Mouse (Mus musculus) limb, embryonic 13.5 days (tissue): ENCODE measurements around the gene Mak. TPM values are rescaled to one million over a fixed set of nuclear protein-coding genes. Genes with fewer than 3 reads are reported as not detected.

ENCODE experiments used
- ATAC-seq: fragments of 200-750 bp; cut with Nextera tagmentation; 2 replicates; pipeline ENCODE4 v1.8.0; 2017; ENCODE audit warnings: low read depth, moderate number of reproducible peaks, moderate TSS enrichment; ENCODE audit not compliant: low FRiP score
- H3K27ac ChIP-seq: fragments of 300-500 bp; sonication (generic); 2 replicates; pipeline ENCODE4 v1.5.1; 2015; ENCODE audit warnings: inconsistent platforms, mild to moderate bottlenecking, moderate library complexity
- H3K27me3 ChIP-seq: fragments of 300-500 bp; sonication (generic); 2 replicates; pipeline ENCODE4 v1.6.1; 2015; ENCODE audit warnings: mild to moderate bottlenecking, inconsistent platforms
- H3K36me3 ChIP-seq: fragments of 300-500 bp; sonication (generic); 2 replicates; pipeline ENCODE4 v1.6.1; 2015; ENCODE audit warnings: inconsistent platforms, mild to moderate bottlenecking, moderate library complexity
- H3K4me1 ChIP-seq: fragments of 300-500 bp; sonication (generic); 2 replicates; pipeline ENCODE4 v1.6.1; 2015; ENCODE audit warnings: inconsistent platforms
- H3K4me2 ChIP-seq: fragments of 300-500 bp; sonication (generic); replicated peaks from 2 replicates; pipeline ENCODE4 v1.6.1; 2015; ENCODE audit warnings: inconsistent platforms, mild to moderate bottlenecking, moderate library complexity
- H3K4me3 ChIP-seq: fragments of 300-500 bp; sonication (generic); 2 replicates; pipeline ENCODE4 v1.5.1; 2015; ENCODE audit warnings: moderate library complexity, mild to moderate bottlenecking, inconsistent platforms
- H3K9ac ChIP-seq: fragments of 300-500 bp; sonication (generic); 2 replicates; pipeline ENCODE4 v1.6.1; 2015; ENCODE audit warnings: mild to moderate bottlenecking, inconsistent platforms
- H3K9me3 ChIP-seq: fragments of 300-500 bp; sonication (generic); 2 replicates; pipeline ENCODE4 v1.6.1; 2016; ENCODE audit warnings: inconsistent platforms
- WGBS: fragments of 180-500 bp; shearing (Covaris S2); methylation state at CpG from one replicate; pipeline ENCODE4 v1.1.7; 2015; 5-methylcytosine and 5-hydroxymethylcytosine counted together
- polyA plus RNA-seq: library from polyadenylated mRNA; unstranded; fragments of >200 nt; fragmentation: Nextera tagmentation; extraction: Ambion mirVana; gene quantifications from 2 replicates; pipeline ENCODE4 v1.2.1, GENCODE M21; 2015

Mak gene
- polyA plus RNA-seq, 1 experiment from 2014 or later, result 0.55 TPM

- no peaks in the 10 kb centered on the region for H3K4me1 ChIP-seq
- no peak overlapping the region for H3K4me3 ChIP-seq
- no peaks in the 10 kb centered on the region for H3K27me3 ChIP-seq
- 75% methylated on average over 16 of the region's 16 CpGs for WGBS
- no peaks in the 10 kb centered on the region for H3K36me3 ChIP-seq
- H3K9me3 ChIP-seq, result no peaks in the 10 kb centered on the region
- H3K9ac ChIP-seq, result no peak overlapping the region
- H3K27ac ChIP-seq, result no peak overlapping the region
- no peak for ATAC-seq
- H3K4me2 ChIP-seq, result no peak overlapping the region
These were observed 18.0 kb upstream of the Mak start for GRCm38 (mm10) chr13:41097324-41098058.

GRCm38 (mm10) chr13:41094160-41094559, 14.7 kb upstream of the Mak start:
- no peak overlapping the region for H3K9ac ChIP-seq
- H3K4me3 ChIP-seq, result no peak overlapping the region
- H3K4me2 ChIP-seq, result no peak overlapping the region
- H3K27ac ChIP-seq, result no peak overlapping the region
- WGBS, result 79% methylated on average over 10 of the region's 10 CpGs
- ATAC-seq, result no peak
- no peaks in the 10 kb centered on the region for H3K9me3 ChIP-seq
- H3K36me3 ChIP-seq, result no peaks in the 10 kb centered on the region
- H3K27me3 ChIP-seq, result peaks cover 12% of the 10 kb centered on the region; the same call in 1 of the 2 replicates
- H3K4me1 ChIP-seq, result no peaks in the 10 kb centered on the region

DNA sequence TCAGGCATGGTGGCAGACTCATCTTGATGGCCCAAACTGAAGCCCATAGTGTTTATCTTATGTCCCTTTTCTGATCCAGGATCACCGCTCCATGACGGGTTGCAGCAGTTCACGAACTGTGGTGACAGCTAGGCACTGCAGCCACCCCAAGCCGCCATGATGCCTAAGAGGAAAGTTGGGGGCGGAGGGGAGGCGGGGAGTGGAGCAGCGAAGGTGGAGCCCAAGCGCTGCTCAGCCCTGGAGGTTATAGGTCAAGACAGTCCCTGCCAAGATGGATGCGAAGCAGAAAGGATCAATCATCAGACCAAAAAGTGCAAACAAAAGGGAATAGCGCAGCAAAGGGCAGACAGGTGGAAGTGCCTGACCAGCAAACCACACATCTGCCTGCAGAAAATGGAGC, 11.8 kb upstream of the Mak start:
- H3K4me2 ChIP-seq, result peak overlapping the region; percentile 17; the same call in 1 of the 2 replicates
- H3K27ac ChIP-seq, result no peak overlapping the region
- H3K9ac ChIP-seq, result no peak overlapping the region
- 36% methylated on average over 10 of the region's 10 CpGs for WGBS
- H3K4me1 ChIP-seq, result no peaks in the 10 kb centered on the region
- no peak for ATAC-seq
- H3K9me3 ChIP-seq, result no peaks in the 10 kb centered on the region
- peaks cover 12% of the 10 kb centered on the region; the same call in 1 of the 2 replicates for H3K27me3 ChIP-seq
- no peak overlapping the region for H3K4me3 ChIP-seq
- H3K36me3 ChIP-seq, result no peaks in the 10 kb centered on the region

DNA sequence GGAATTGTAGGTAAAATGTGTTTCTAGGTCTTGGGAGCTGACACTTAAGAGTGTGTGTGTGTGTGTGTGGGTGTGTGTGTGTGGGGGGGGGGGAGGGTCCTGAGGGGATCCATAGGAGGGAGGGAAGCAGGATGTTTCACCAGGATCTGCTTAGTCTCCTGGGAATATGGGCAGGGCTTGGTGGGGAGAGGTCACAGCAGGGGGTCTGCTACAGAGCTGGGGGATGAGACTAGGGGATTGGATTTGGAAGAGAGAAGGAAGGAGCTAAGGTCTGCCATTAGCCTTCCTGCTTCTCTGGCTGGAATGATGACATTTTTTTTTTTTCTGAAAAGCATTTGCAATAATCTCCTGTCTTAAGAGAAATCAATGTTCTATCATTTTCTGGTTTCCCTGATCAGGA, 9.2 kb upstream of the Mak start:
- H3K4me2 ChIP-seq, result no peak overlapping the region
- H3K4me1 ChIP-seq, result no peaks in the 10 kb centered on the region
- H3K36me3 ChIP-seq, result no peaks in the 10 kb centered on the region
- peaks cover 12% of the 10 kb centered on the region; the same call in 1 of the 2 replicates for H3K27me3 ChIP-seq
- no peak for ATAC-seq
- H3K27ac ChIP-seq, result no peak overlapping the region
- no peak overlapping the region for H3K9ac ChIP-seq
- H3K4me3 ChIP-seq, result no peak overlapping the region
- no peaks in the 10 kb centered on the region for H3K9me3 ChIP-seq

DNA sequence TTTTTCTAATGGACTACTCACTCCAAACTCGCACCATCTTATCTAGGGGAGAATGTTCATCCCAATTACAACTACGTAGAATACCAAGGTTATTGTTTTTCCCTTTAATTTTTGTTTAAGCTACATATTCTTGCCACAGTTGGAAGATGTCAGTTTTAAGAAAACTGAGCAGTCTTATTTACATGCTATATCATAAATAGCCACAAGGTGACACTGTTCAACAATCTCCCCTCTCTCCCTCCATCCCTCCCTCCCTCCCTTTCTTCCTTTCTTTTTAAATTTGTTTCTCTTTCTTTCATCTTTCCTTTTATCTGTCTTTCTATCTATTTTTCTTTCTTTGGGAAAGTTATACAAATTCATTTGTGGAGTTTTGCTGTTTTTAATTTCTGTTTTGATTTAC, 5.6 kb upstream of the Mak start:
- WGBS, result 16% methylated on average over 2 of the region's 2 CpGs
- H3K9me3 ChIP-seq, result no peaks in the 10 kb centered on the region
- H3K4me2 ChIP-seq, result no peak overlapping the region
- H3K4me1 ChIP-seq, result no peaks in the 10 kb centered on the region
- no peaks in the 10 kb centered on the region for H3K36me3 ChIP-seq
- H3K4me3 ChIP-seq, result no peak overlapping the region
- no peak for ATAC-seq
- no peak overlapping the region for H3K27ac ChIP-seq
- no peak overlapping the region for H3K9ac ChIP-seq
- peaks cover 10% of the 10 kb centered on the region for H3K27me3 ChIP-seq

DNA sequence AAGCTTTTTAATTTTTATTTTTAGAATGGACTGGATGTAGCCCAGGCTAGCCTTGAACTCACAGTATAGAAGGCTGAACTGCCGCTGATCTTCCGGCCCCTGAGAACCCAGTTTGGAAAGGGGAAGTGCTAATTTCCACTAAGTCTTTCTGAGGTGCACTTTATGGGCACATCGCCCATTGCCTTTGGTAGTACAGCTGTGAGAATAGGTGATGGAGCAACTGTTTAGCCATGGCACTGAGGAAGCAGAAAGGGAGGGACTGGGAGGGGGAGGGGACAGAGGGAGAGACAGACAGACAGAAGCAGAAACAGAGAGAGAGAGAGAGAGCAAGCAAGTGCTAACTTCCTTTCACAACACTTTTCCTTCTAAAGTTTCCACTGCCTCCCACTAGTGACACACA, 5.0 kb upstream of the Mak start:
- no peak overlapping the region for H3K27ac ChIP-seq
- no peak overlapping the region for H3K4me2 ChIP-seq
- ATAC-seq, result no peak
- H3K9ac ChIP-seq, result no peak overlapping the region
- H3K4me1 ChIP-seq, result no peaks in the 10 kb centered on the region
- no peaks in the 10 kb centered on the region for H3K9me3 ChIP-seq
- H3K27me3 ChIP-seq, result peaks cover 13% of the 10 kb centered on the region
- no peaks in the 10 kb centered on the region for H3K36me3 ChIP-seq
- H3K4me3 ChIP-seq, result no peak overlapping the region
- 84% methylated on average over 3 of the region's 3 CpGs for WGBS

DNA sequence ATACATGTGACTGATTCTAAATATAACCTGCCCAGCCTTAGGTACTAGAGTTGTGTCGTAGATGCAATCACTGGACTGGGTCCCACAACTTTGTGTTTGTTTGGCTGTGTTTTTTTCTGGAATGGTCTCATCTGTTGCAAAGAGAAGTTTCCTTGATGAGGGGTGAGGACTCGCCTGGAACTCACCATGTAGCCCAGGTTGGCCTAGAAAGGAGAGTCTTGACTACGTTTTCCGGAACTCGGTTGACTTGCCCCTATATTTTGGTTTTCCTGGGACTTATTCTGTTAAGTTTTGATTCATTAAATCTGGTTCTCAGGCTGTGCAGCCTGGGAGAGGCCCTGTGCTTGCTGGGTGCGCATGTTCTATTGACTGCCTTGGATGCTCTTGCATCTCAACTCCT, 1.2 kb upstream of the Mak start:
- Histone ChIP-seq H3K4me2 (no peak overlapping the region), H3K27me3 (peaks cover 33% of the 10 kb centered on the region), H3K36me3 (no peaks in the 10 kb centered on the region), H3K9me3 (no peaks in the 10 kb centered on the region), H3K27ac (no peak overlapping the region), H3K4me3 (no peak overlapping the region), H3K9ac (no peak overlapping the region), H3K4me1 (peaks cover 6% of the 10 kb centered on the region; the same call in 1 of the 2 replicates)
- WGBS, result 89% methylated on average over 6 of the region's 6 CpGs
- ATAC-seq, result no peak

GRCm38 (mm10) chr13:41079859-41080258, 353 bp upstream of the Mak start:
- H3K27ac ChIP-seq, result no peak overlapping the region
- no peaks in the 10 kb centered on the region for H3K9me3 ChIP-seq
- H3K4me3 ChIP-seq, result no peak overlapping the region
- ATAC-seq, result no peak
- peaks cover 33% of the 10 kb centered on the region for H3K27me3 ChIP-seq
- H3K9ac ChIP-seq, result no peak overlapping the region
- peaks cover 6% of the 10 kb centered on the region; the same call in 1 of the 2 replicates for H3K4me1 ChIP-seq
- peak overlapping the region; percentile 85; the same call in 1 of the 2 replicates for H3K4me2 ChIP-seq
- 67% methylated on average over 5 of the region's 5 CpGs for WGBS
- no peaks in the 10 kb centered on the region for H3K36me3 ChIP-seq

- Histone ChIP-seq H3K27ac (no peak overlapping the region), H3K9ac (peak overlapping the region; percentile 62)
- peak; percentile 51 for ATAC-seq
These were observed 651 bp downstream of the Mak start for GRCm38 (mm10) chr13:41078690-41079420.

GRCm38 (mm10) chr13:41077921-41078320, 1.6 kb downstream of the Mak start:
- H3K9me3 ChIP-seq, result no peaks in the 10 kb centered on the region
- H3K27ac ChIP-seq, result no peak overlapping the region
- no peak overlapping the region for H3K4me3 ChIP-seq
- WGBS, result 74% methylated on average over 9 of the region's 9 CpGs
- peaks cover 6% of the 10 kb centered on the region; the same call in 1 of the 2 replicates for H3K4me1 ChIP-seq
- H3K9ac ChIP-seq, result no peak overlapping the region
- no peak overlapping the region for H3K4me2 ChIP-seq
- no peaks in the 10 kb centered on the region for H3K36me3 ChIP-seq
- no peak for ATAC-seq
- H3K27me3 ChIP-seq, result peaks cover 33% of the 10 kb centered on the region

More at GRCm38 (mm10) chr13:41078690-41079420, 651 bp downstream of the Mak start:
- 6% methylated on average over 24 of the region's 24 CpGs for WGBS
- Histone ChIP-seq H3K36me3 (no peaks in the 10 kb centered on the region), H3K9me3 (no peaks in the 10 kb centered on the region), H3K27me3 (peaks cover 33% of the 10 kb centered on the region), H3K4me3 (peak overlapping the region; percentile 56), H3K4me2 (peak overlapping the region; percentile 85), H3K4me1 (peaks cover 6% of the 10 kb centered on the region; the same call in 1 of the 2 replicates)

DNA sequence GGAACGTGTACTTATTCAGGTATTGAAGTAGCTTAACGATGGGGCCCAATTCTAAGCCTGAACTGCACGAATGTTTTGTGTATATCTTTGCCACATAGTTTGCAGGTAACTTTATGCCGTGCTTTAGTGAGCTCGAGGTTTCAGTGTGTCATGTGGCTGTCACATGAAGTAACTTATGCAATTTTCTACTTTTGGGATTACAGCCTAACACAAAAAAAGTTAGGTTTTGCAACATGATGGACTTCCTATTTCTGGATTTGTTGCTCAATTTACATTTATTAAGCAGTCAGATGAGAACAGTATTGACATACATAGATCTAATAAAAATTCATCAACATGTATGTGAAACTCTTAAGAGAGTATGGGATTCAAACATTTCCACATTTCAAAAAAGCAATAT, 5.7 kb downstream of the Mak start:
- H3K27ac ChIP-seq, result no peak overlapping the region
- WGBS, result 75% methylated on average over 5 of the region's 5 CpGs

GRCm38 (mm10) chr13:41071617-41072016, 7.9 kb downstream of the Mak start:
- Histone ChIP-seq H3K27ac (no peak overlapping the region), H3K4me3 (no peak overlapping the region), H3K4me1 (no peaks in the 10 kb centered on the region), H3K4me2 (no peak overlapping the region), H3K27me3 (peaks cover under 1% of the 10 kb centered on the region), H3K36me3 (no peaks in the 10 kb centered on the region), H3K9ac (no peak overlapping the region), H3K9me3 (no peaks in the 10 kb centered on the region)
- no peak for ATAC-seq
- WGBS, result 91% methylated on average over 11 of the region's 11 CpGs

More for the DNA sequence above, 5.7 kb downstream of the Mak start:
- H3K9me3 ChIP-seq, result no peaks in the 10 kb centered on the region
- peaks cover 17% of the 10 kb centered on the region for H3K27me3 ChIP-seq
- no peak overlapping the region for H3K9ac ChIP-seq
- peaks cover 4% of the 10 kb centered on the region; the same call in 1 of the 2 replicates for H3K4me1 ChIP-seq
- no peak overlapping the region for H3K4me3 ChIP-seq
- ATAC-seq, result no peak
- no peak overlapping the region for H3K4me2 ChIP-seq
- no peaks in the 10 kb centered on the region for H3K36me3 ChIP-seq
